Mouse (Mus musculus): ENCODE results near the gene Gm42688.

The Gm42688 gene

DNA sequence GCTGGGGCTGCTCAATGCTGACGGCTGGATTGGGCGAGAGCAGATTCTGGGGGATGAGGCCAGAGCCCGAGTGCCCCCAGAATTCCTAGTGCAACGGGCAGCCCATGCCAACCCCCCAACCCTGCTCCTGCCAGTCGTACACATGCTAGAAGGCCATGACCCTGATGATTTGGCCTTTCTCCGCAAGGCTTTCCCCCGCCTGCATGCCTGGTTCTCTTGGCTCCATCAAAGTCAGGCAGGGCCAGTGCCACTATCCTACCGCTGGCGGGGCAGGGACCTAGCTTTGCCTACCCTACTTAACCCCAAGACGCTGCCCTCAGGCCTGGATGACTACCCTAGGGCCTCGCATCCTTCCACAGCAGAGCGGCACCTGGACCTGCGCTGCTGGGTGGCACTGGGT lies 16.2 kb downstream of the Gm42688 start:
- DNase-seq (ENCODE audit: low read depth, low spot score): no peak

DNA sequence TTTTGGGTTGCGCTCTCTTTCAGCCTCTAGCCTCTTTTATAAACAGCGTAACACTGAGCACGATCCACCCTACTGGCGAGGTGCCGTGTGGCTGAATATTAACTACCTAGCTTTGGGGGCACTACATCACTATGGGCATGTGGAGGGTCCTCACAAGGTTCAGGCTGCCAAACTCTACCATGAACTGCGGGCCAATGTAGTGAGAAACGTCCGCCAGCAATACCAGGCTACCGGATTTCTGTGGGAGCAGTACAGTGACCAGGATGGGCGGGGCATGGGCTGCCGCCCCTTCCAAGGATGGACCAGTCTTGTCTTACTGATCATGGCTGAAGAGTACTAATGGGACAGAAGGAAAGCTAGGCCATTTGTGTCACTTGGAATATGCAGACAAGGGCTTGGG lies 17.0 kb downstream of the Gm42688 start:
- DNase-seq (ENCODE audit: low read depth, low spot score): no peak

- no peak for DNase-seq (ENCODE audit: low read depth, low spot score)
Observed at GRCm38 (mm10) chr6:83118825-83119733, 17.7 kb downstream of the Gm42688 start.

DNA sequence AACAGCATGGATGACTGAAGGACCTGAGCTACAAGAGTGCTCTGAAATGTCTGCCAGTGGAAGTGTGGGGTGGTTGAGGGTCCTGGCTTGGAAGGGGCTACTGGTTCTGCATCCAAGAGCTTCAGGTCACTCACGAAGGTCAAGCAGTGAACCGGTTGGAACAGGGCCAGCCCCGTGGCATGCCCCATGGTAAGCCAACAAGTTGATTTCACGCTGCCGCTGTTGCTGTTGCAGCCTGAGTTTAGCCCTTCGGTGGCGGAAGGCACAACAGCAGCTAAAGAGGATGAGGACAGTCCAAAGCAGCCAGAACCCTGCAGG lies 18.3 kb downstream of the Gm42688 start:
- no peak for DNase-seq (ENCODE audit: low read depth, low spot score)

DNA sequence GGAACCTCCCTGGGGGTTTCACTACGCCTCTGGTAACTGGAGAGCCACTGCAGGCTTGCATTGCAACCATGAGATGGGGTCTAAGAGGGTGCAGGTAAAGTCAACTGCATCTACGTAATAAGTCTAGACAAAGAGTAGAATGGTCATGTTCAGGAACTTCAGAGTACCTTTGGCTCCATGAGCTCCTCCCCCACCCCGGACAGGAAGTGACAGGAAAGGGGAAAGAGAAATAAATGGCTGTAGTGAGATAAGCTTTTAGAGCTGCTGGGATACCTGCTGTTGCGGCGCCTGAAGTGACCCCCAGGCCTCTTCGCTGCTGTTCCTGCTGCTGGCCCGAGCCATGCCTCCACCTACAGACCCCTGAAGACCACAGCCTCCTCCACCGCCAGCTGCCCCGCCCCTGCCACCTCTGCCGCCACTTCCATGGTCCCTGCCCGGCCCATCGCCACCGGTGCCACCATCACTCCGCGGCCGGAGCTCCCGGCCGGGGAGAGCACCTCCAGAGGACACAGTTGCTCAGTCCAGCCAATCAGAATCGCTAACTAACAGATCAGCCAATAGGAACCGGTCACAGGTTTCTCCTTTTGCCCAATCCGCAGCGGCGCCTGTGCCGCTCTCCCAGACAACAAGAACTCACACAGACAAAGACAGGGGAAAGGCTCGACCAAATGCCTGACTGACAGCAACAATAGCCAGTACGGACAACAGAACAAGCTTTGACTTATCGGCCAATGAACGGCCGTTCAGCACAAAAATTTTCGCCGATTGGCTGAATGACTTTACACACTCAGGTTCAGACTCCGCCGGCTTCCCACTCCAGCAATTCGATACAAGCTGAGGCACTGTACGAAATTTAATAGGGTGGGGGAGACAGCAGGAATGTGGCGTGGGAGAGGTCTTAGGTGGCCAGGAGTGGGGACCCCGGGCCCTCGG lies 19.8 kb downstream of the Gm42688 start, which contains the start of gene Wbp1:
Gene Wbp1 (minus strand): TSS at position 630 of the 933 bp plus-strand sequence.
- peak; percentile 96 for DNase-seq (ENCODE audit: low read depth, low spot score)

DNA sequence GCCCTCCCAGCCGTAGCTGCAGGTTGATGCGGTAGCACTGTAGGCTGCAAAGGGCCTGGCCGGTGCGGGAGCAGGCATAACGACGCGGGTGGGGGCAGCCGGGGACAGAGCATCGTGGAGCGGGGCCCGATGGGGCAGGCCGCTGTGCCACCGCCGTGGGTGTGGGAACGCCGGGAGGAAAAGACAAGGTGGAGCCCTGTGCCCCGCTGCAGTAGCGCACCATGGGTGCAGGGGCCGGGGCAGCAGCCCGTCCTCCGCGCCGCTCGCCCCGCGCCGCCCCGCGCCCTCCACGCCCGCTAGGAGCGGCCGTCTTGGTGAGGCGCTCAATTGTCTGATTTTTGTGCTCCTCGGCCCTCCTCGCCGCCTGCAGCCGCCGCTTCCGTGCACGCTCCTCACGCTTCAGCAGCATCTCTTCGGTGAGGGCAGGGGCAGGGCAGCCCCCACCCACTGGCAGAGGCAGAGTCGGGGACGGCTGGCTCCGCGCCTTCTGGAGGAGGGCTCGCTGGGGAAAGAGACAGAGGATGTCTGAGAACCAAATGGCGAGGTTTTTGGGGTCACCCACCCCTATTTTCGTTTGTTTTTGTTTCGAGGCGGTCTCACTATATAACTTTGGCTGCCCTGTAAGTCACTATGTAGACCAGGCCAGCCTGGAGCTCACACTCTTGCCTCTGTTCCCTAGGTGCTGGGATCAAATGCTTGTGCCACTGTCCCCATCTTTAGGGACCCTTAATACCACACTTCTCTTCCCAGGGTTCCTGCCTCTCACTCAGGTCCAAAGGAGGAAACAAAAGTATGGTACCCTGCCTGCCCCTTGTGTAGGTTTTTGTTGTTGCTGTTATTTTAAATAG lies 20.7 kb downstream of the Gm42688 start:
- no peak for DNase-seq (ENCODE audit: low read depth, low spot score)

DNA sequence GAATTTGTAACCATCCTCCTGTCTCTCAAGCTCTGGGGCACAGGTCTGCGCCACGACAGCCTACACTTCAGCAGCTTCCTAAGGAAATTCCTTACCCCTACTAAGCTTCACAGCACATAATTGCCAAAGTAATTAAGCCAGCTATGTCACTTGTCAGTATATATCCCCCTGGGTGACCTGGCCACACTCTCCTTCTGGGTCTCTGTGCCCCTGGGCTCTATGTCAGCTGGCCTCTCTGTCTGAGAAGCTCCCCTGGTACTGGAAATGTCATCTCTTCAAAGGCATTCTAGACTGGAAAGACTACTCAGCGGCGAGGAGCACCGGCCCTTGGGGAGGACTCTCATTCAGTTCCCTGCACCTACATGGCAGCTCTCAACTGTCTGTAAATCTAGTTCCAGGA lies 21.5 kb downstream of the Gm42688 start:
- no peak for DNase-seq (ENCODE audit: low read depth, low spot score)

DNA sequence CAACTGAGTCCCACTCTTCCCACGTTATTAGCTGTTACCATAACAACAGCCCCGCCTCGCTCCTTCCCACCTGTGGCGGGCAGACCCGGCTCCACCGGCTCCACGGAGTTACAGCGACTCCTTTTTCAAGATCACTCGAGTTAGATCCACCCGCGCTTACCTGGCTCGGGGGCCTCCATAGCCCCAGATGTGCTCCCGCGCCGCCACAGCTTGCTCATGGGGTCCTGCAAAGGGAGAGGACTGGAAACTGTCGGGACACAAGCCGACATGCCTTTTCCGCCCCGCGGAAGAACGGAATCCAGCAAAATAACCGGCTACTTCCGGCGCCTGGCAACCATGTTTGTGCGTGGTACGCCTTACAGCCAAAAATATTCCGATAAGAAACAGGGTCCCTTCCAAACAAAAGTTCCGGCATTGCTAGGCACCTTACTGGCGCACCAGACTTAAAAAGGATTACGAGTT lies 23.5 kb downstream of the Gm42688 start:
- DNase-seq (ENCODE audit: low read depth, low spot score): peak; percentile 87

- no peak for DNase-seq (ENCODE audit: low read depth, low spot score)
Observed at GRCm38 (mm10) chr6:83125331-83125730, 23.9 kb downstream of the Gm42688 start, which contains the start of gene Ino80b. Ino80b (minus strand) TSS chr6:83125431.

DNA sequence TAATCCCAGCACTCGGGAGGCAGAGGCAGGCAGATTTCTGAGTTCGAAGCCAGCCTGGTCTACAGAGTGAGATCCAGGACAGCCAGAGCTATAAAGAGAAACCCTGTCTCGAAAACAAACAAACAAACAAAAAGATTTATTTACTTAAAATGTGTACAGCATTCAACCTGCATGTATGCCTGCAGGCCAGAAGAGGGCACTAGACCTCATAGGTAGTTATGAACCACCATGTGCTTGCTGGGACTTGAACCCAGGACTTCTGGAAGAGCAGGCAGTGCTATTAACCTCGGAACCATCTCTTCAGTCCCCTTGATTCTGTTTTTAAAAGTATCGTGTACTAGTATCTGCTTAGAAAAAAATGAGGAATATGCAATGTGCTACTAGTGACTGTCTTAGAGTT lies 26.0 kb downstream of the Gm42688 start:
- DNase-seq (ENCODE audit: low read depth, low spot score): no peak

DNA sequence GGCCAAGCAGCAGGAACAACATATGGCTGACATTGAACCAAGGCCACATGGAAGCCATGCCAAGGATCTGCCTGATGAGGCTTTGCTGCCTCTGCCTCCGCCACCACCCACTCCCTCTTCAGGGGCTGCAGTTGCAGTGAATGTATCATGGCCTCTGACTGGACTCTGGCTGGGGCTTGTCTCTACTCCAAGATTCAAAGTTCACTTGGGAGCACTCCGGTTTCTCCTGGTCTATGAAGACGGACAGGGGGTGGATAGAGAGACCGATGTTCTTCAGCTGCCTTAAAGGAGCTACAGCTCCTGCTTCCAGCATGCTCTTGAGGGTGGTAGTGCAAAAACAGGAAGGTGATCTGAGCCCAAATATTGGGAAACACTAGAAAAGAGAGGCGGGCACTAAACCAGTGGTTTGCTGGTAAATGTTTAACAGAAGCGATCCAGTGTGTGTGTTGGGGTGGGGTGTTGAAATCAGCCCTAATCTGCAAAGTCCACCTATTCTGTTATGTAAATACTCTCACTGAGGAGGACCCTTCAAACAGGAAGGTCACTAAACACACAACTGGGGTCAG lies 30.1 kb downstream of the Gm42688 start:
- no peak for DNase-seq (ENCODE audit: low read depth, low spot score)

GRCm38 (mm10) chr6:83132176-83132919 lies 30.9 kb downstream of the Gm42688 start:
- no peak for DNase-seq (ENCODE audit: low read depth, low spot score)

DNA sequence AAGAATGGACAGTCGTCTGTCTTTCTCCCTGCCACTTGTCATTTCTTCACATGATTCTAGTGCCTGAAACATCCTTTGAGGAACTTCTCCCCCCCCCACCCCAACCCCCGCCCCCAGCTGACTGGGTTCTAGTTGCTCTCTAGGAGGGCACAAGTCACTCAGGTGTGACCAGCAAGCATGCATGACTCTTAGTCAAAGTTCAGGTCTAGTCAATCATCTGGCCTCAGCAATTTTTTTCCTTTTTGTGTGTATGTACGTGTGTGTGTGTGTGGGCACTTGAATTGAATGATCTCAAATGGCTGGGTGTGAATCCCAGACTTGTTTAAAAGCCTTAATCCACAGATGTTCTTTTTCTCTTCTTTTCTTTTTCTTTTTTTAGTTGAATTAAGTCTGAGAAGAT lies 32.8 kb downstream of the Gm42688 start:
- no peak for DNase-seq (ENCODE audit: low read depth, low spot score)

- no peak for DNase-seq (ENCODE audit: low read depth, low spot score)
Observed at GRCm38 (mm10) chr6:83134951-83135513, 33.6 kb downstream of the Gm42688 start, which contains the start of gene Rtkn. Rtkn (plus strand) TSS chr6:83135463.

DNA sequence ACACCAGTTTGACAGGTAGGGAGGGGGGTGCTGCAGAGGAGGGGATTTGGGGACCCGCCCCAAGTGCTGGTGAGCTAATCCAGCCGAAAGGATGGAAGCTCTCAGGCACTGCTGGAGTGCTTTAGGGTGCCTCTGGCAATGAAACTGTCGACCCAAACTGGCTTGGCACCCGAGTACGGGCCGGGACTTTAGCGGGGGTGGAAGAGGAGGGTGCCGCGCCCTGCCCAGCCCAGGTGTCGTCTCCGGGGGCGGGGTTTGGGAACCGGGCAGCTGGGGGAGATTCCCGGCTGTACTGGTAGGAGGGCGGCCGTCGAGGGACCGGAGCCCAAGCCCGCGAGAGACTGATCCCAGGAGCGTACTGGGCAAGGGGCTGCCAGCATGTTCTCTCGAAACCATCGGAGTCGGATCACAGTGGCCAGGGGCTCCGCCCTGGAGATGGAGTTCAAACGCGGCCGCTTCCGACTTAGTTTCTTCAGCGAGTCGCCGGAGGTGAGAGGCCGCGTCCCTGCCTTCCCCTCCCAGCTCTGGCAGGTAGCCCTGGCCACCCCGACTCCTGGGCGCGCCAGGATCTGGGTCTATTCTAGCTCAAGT lies 34.2 kb downstream of the Gm42688 start:
- DNase-seq (ENCODE audit: low read depth, low spot score): no peak

- no peak for DNase-seq (ENCODE audit: low read depth, low spot score)
Observed at GRCm38 (mm10) chr6:83136291-83136880, 35.0 kb downstream of the Gm42688 start.

DNA sequence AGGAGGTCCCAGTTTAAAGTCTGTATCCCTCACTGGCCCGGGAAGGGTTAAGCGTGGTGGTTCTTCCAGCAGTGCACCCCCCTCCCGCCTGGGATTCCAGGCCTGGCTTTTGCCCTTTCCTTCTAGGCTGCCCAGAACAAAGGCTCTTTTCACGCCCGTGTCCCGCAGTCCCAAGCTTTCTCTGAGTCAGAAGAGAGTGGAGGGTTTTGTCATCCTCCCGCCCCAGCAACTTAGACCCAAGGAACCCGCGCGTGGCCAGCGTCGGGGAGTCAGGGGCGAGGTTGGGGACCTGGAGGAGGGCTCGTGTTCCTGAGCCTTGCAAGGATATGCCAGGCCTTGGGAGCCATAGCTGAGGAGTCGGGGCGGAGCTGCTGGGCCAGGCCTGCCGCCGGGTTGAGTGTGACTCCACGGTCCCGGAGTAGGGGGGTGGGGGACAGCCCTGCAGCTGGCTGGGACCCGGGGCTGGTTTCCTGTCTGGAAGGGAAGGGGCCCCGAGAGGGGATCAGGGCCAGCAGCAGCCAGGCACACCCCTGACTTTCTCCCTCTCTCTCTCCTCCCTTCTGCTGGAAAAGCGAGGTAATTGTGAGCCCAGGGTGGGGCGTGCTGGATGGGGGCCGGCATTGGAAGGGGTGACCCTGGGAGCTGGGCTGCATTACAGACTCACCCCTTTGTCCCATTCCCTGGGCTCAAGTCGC lies 35.6 kb downstream of the Gm42688 start:
- DNase-seq (ENCODE audit: low read depth, low spot score): no peak

GRCm38 (mm10) chr6:83137576-83137950 lies 36.1 kb downstream of the Gm42688 start:
- no peak for DNase-seq (ENCODE audit: low read depth, low spot score)

DNA sequence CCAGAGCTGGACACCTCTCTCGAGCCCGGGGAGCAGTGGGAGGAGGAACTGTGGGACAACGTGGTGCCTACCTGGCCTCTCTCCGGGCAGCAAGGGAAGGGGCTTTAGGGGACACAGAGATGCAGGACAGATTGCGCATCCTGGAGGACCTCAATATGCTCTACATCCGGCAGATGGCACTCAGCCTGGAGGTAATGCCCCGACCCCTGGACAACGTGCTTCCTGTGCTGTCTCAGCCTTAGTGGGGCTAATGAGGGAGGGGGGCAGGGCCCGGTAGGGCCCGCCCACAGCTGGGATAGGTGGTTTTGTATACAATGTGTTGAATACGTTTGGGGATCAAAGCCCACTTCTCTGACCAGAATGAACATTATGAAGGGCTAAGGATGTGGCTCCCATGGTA lies 36.6 kb downstream of the Gm42688 start:
- no peak for DNase-seq (ENCODE audit: low read depth, low spot score)

Data from WW6 (cell line).